Comparison of ENCODE assay signal across 8 mouse cellular contexts in the genomic region with DNA sequence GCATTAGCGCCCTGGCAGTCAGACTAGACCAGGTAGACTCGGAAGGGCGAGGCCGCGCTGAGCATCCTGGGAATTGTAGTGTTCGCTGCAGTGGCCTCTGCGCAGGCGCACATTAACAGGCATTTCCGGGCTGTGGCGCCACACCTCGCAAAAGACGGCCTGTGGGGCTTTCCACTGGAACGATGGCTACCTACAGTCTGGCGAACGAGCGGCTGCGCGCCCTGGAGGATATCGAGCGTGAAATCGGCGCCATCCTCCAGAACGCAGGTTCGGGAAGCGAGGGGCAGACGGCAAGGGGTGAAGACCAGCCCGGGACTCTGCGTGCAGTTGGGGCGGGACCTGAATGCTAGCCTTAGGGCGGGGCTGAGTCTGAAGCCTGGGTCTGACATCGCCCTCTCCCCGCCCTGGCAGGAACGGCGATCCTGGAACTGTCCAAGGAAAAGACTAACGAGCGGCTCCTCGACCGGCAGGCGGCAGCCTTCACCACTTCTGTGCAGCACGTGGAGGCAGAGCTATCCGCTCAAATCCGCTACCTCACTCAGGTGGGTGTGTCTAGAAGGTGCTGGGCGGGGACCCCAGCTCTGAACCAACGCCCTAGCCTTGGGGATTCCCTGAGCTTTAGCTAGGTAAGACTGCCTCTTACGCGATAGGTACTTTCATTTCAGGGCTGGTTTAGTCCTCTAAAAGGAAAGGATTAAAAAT. TPM values are rescaled to one million over a fixed set of nuclear protein-coding genes. Genes with fewer than 3 reads are reported as not detected.
DNase-seq lines count a peak whose midpoint lies in the region; ATAC-seq and TF ChIP-seq lines count a peak whose summit lies in the region.

A gene (plus strand): TSS at position 123 of the 702 bp plus-strand sequence.

- no peak for TF ChIP-seq EP300 in liver, embryonic 14.5 days (IDR thresholded peaks at IDR 0.05; ENCODE audit: low read depth)
- peak; percentile 34 for TF ChIP-seq EP300 in stomach, postnatal 0 days (optimal IDR thresholded peaks at IDR 0.05)

- peak; percentile 85 to 90 for DNase-seq in CD8-positive naive resting alpha-beta T cell, adult 2 months (ENCODE audit: low read depth in 2 of 2, low spot score in 2 of 2)
- peak; percentile 93 for DNase-seq in c-Kit-positive CD71-negative TER-119-negative erythroid progenitor cells, embryonic 14.5 days (ENCODE audit: low read depth)
- DNase-seq in forebrain, embryonic 10.5 days (ENCODE audit: extremely low spot score, low spot score), result peak; percentile 96
- peak; percentile 98 to 99 for DNase-seq in kidney, postnatal 25 days
- peak; percentile 90 to 97 (median 90) for DNase-seq in liver, embryonic 14.5 days (ENCODE audit: low read depth in 3 of 3, low spot score in 3 of 3)
- DNase-seq in neural tube, embryonic 11.5 days (ENCODE audit: low spot score), result peak; percentile 94
- DNase-seq in stomach, postnatal 0 days (ENCODE audit: low spot score), result peak; percentile 99

- H3K9me3 ChIP-seq in forebrain, embryonic 10.5 days, result no peaks in the 10 kb centered on the region
- no peaks in the 10 kb centered on the region for H3K9me3 ChIP-seq in heart, embryonic 15.5 days (replicated peaks)
- no peaks in the 10 kb centered on the region for H3K9me3 ChIP-seq in liver, embryonic 14.5 days (ENCODE audit: control insufficient read depth, low read length)
- H3K9me3 ChIP-seq in neural tube, embryonic 11.5 days (ENCODE audit: control insufficient read depth, low read length), result no peaks in the 10 kb centered on the region
- no peaks in the 10 kb centered on the region for H3K9me3 ChIP-seq in stomach, postnatal 0 days (ENCODE audit: control insufficient read depth, low read length)

- H3K4me2 ChIP-seq in heart, embryonic 15.5 days, result peak within 1 kb of the TSS; percentile 78
- H3K4me2 ChIP-seq in liver, embryonic 14.5 days (ENCODE audit: low read depth), result peak within 1 kb of the TSS; percentile 82
- H3K4me2 ChIP-seq in neural tube, embryonic 11.5 days (ENCODE audit: low read depth), result peak within 1 kb of the TSS; percentile 63
- peak within 1 kb of the TSS; percentile 50 for H3K4me2 ChIP-seq in stomach, postnatal 0 days (replicated peaks; ENCODE audit: low read depth)

- H3K9ac ChIP-seq in heart, embryonic 15.5 days, result peak within 1 kb of the TSS; percentile 74
- peak within 1 kb of the TSS; percentile 79 for H3K9ac ChIP-seq in liver, embryonic 14.5 days (replicated peaks)
- H3K9ac ChIP-seq in neural tube, embryonic 11.5 days (ENCODE audit: low read length), result peak within 1 kb of the TSS; percentile 71
- H3K9ac ChIP-seq in stomach, postnatal 0 days (ENCODE audit: low read length), result peak within 1 kb of the TSS; percentile 79

- H3K27ac ChIP-seq in forebrain, embryonic 10.5 days, result peak within 1 kb of the TSS; percentile 96
- H3K27ac ChIP-seq in heart, embryonic 15.5 days, result peak within 1 kb of the TSS; percentile 96
- peak within 1 kb of the TSS; percentile 71 for H3K27ac ChIP-seq in liver, embryonic 14.5 days
- peak within 1 kb of the TSS; percentile 94 for H3K27ac ChIP-seq in neural tube, embryonic 11.5 days (ENCODE audit: low read depth, low read length)
- peak within 1 kb of the TSS; percentile 97 for H3K27ac ChIP-seq in stomach, postnatal 0 days (replicated peaks)

- TF ChIP-seq CTCF in liver, embryonic 14.5 days (IDR thresholded peaks at IDR 0.05; ENCODE audit: low read depth), result peak; percentile 95
- peak; percentile 98 for TF ChIP-seq CTCF in stomach, postnatal 0 days (IDR thresholded peaks at IDR 0.05; ENCODE audit: low read depth)

- peak; percentile 99 for ATAC-seq in heart, embryonic 15.5 days (replicated peaks; ENCODE audit: insufficient number of reproducible peaks, insufficient read depth, low FRiP score, low read depth)
- ATAC-seq in liver, embryonic 14.5 days (ENCODE audit: insufficient read depth), result peak; percentile 97
- peak; percentile 95 for ATAC-seq in neural tube, embryonic 11.5 days (ENCODE audit: insufficient read depth, low FRiP score, low TSS enrichment)
- peak; percentile 98 for ATAC-seq in stomach, postnatal 0 days (ENCODE audit: low FRiP score, low TSS enrichment)

- peaks cover 28% of the 10 kb centered on the region for H3K4me1 ChIP-seq in forebrain, embryonic 10.5 days
- peaks cover 13% of the 10 kb centered on the region for H3K4me1 ChIP-seq in heart, embryonic 15.5 days (replicated peaks)
- peaks cover 8 to 10% of the 10 kb centered on the region in 2 experiments for H3K4me1 ChIP-seq in liver, embryonic 14.5 days (replicated peaks; ENCODE audit: control insufficient read depth in 2 of 2, insufficient read depth in 2 of 2, low read length in 1 of 2)
- H3K4me1 ChIP-seq in neural tube, embryonic 11.5 days (ENCODE audit: control insufficient read depth, insufficient read depth, low read length), result 0 out of 2 replicates have a peak, but pooled peaks cover 3% of the 10 kb centered on the region
- no peaks in the 10 kb centered on the region for H3K4me1 ChIP-seq in stomach, postnatal 0 days (replicated peaks; ENCODE audit: control insufficient read depth, insufficient read depth)

- WGBS in forebrain, embryonic 10.5 days, result under 1% methylated on average over 46 of the region's 46 CpGs
- under 1% methylated on average over 46 of the region's 46 CpGs for WGBS in heart, embryonic 15.5 days
- WGBS in liver, embryonic 14.5 days (ENCODE audit: insufficient replicate concordance), result under 1% methylated on average over 45 of the region's 46 CpGs
- WGBS in neural tube, embryonic 11.5 days, result under 1% methylated on average over 46 of the region's 46 CpGs
- WGBS in stomach, postnatal 0 days, result under 1% methylated on average over 46 of the region's 46 CpGs

- no peaks in the 10 kb centered on the region for H3K27me3 ChIP-seq in forebrain, embryonic 10.5 days (ENCODE audit: poor library complexity, severe bottlenecking)
- no peaks in the 10 kb centered on the region for H3K27me3 ChIP-seq in heart, embryonic 15.5 days
- no peaks in the 10 kb centered on the region for H3K27me3 ChIP-seq in liver, embryonic 14.5 days (ENCODE audit: control insufficient read depth, insufficient read depth, low read length)
- no peaks in the 10 kb centered on the region for H3K27me3 ChIP-seq in neural tube, embryonic 11.5 days (ENCODE audit: control insufficient read depth, insufficient read depth, low read length)
- no peaks in the 10 kb centered on the region for H3K27me3 ChIP-seq in stomach, postnatal 0 days (ENCODE audit: control insufficient read depth, insufficient read depth, low read length)

- H3K4me3 ChIP-seq in forebrain, embryonic 10.5 days, result peak within 1 kb of the TSS; percentile 84
- peak within 1 kb of the TSS; percentile 65 for H3K4me3 ChIP-seq in heart, embryonic 15.5 days
- peak within 1 kb of the TSS; percentile 63 to 78 for H3K4me3 ChIP-seq in liver, embryonic 14.5 days (ENCODE audit: insufficient read depth in 1 of 2, low read depth in 2 of 2, low read length in 2 of 2)
- peak within 1 kb of the TSS; percentile 58 for H3K4me3 ChIP-seq in neural tube, embryonic 11.5 days (ENCODE audit: low read depth, low read length)
- H3K4me3 ChIP-seq in stomach, postnatal 0 days (ENCODE audit: low read depth, low read length), result peak within 1 kb of the TSS; percentile 62

- H3K36me3 ChIP-seq in forebrain, embryonic 10.5 days (replicated peaks), result peaks cover 19% of the 10 kb centered on the region
- 0 out of 2 replicates have a peak, but pooled peaks cover 3% of the 10 kb centered on the region for H3K36me3 ChIP-seq in heart, embryonic 15.5 days
- peaks cover 2% of the 10 kb centered on the region; the same call in 1 of the 2 replicates for H3K36me3 ChIP-seq in liver, embryonic 14.5 days (replicated peaks; ENCODE audit: control insufficient read depth, insufficient read depth, low read depth)
- no peaks in the 10 kb centered on the region for H3K36me3 ChIP-seq in neural tube, embryonic 11.5 days (ENCODE audit: control insufficient read depth, insufficient read depth, low read length)
- H3K36me3 ChIP-seq in stomach, postnatal 0 days (ENCODE audit: control insufficient read depth, insufficient read depth, low read length), result peaks cover 8% of the 10 kb centered on the region

RNA-seq across cellular contexts. Expression of the gene that starts here (rescaled TPM):
- polyA plus RNA-seq in forebrain, embryonic 10.5 days (2016; fragmentation: Nextera tagmentation; extraction: Ambion mirVana), result 43.5 and 44.5 TPM in 2 replicates
- polyA plus RNA-seq in heart, embryonic 15.5 days (2015; fragmentation: Nextera tagmentation; extraction: Ambion mirVana), result 19.5 and 24.2 TPM in 2 replicates
- 11.9 and 12.8 TPM in 2 replicates for polyA plus RNA-seq in liver, embryonic 14.5 days (2012; rRNA removed)
- polyA plus RNA-seq in liver, embryonic 14.5 days (2014; fragmentation: Nextera tagmentation; extraction: Ambion mirVana), result 17.0 and 20.0 TPM in 2 replicates
- polyA plus RNA-seq in neural tube, embryonic 11.5 days (2014; fragmentation: Nextera tagmentation; extraction: Ambion mirVana), result 39.1 and 41.6 TPM in 2 replicates
- 27.4 and 28.6 TPM in 2 replicates for polyA plus RNA-seq in stomach, postnatal 0 days (2015; fragmentation: Nextera tagmentation; extraction: Ambion mirVana)

Comparison
In these comparisons a context has a peak if more than half of its experiments do, and no peak if none do; other contexts are left out.
1. Peak in every context shown above with its lines: DNase-seq, ATAC-seq, H3K4me3 ChIP-seq and H3K27ac ChIP-seq.